Mouse (Mus musculus): Measurements from ENCODE around the gene Rpl10-ps3.
A peak's percentile ranks its signal among the peaks of the same experiment; 100 is the strongest.

The Rpl10-ps3 gene

DNA sequence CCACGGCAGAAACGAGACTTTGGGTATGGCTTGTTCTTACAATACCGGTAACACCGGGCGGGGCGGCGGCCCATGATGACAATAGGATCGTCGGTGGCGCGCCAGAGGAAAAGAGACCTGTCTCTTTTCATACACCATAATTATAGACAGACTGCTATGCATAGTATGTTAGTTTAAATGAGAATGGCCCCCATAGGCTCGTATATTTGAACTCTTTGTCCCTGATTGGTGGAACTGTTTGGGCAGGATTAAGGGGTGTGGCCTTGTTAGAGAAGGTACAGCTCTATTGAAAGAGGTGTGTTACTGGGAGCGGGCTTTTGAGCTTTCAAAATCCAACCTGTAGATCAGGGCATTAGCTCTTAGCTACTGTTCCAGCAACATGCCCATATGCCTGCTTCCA is at the start of gene Rpl10-ps3:
Gene Rpl10-ps3 (minus strand): TSS at position 101 of the 400 bp plus-strand sequence.
- no peak for DNase-seq

GRCm38 (mm10) chr9:50375598-50375997 is 30.8 kb upstream of the Rpl10-ps3 start:
- peak; percentile 33 to 42 for DNase-seq

DNA sequence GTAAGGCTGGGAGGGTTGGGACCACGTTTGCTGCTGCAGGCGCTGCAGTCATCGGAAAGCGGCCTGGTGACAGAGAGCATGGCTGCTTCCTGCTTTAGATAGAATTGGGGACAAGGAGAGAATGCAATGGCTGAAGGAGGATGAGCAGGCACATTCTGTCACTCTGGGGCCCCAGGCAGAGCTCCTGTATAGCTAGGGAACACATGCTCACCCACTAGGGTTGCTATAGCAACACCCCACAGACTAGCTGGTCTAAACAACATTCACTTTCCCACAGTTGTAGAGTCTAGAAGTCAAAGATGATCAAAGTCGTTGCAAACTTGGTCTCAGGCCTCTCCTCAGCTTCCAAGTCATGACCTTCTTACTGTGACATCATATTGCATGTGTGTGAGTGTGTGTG is 29.9 kb upstream of the Rpl10-ps3 start:
- DNase-seq: no peak

DNA sequence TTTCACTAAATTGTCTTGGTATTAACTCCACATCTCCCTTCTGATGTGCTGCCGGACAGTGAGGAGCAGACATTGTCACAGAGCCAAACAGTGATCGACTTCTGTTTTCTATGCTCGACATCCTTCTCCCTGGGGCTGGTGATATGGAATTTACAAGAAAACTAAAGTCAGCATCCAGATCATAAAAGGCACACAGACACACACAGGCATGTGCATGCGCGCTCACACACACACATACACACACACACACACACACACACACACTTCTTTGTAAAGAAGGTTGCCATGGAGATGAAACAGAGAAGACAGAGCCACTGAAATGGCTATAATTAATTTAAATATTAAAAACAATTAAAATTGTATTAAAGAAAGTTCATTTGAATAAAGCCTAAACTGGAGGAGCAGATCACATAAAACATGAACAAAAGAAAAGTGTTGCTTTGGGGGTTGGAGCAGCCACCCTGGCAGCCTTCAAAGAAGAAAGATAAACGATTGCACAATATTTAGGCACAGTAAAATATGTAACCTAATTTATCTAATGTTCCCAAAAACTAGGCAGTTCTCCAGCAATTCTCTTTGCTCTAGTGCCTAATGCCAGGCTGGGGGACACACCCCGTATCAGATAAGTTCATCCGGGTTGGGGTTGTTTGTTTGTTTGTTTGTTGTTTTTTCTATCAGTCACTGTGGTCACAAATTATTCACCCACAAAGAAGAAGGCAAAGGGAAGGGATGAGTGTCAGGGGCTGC is 24.0 kb upstream of the Rpl10-ps3 start:
- DNase-seq: no peak

GRCm38 (mm10) chr9:50365059-50365780 is 20.5 kb upstream of the Rpl10-ps3 start:
- DNase-seq: peak; percentile 59 to 76

DNA sequence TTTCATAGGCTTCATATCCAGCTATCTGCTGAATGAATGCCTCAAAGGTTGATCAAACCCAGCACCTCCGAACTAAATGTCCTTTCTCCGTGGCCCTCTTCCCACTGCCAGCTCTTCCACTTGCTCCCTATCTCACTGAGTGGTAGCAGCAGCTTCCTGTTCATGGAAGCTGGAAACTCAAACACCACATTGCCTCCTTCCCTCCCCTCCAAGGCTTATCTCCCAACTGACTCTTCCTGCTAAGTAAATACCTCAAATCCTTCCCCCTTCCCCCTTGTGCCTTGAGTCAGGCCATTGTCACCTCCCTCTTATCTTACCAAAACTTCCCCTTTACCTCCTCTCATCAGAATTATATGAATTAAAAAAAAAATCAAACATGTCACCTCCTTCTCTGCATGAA is 19.2 kb upstream of the Rpl10-ps3 start:
- no peak for DNase-seq

DNA sequence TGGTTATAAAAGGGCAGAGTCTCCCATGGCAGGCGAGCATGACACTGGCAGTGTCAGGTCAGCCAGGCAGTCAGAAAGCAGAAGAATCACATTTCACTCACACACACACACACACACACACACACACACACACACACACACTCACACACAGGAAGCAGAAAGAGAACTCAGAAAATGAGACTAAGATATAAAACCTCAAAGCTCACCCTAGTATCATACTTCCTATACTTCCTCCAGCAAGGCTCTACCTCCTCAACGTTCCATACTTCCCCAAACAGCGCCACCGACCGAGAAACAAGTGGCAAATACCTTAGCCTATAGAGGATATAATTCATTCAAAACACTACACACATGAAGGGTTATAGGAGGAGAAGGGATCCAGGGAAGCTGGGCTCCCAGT is 18.5 kb upstream of the Rpl10-ps3 start:
- no peak for DNase-seq

DNA sequence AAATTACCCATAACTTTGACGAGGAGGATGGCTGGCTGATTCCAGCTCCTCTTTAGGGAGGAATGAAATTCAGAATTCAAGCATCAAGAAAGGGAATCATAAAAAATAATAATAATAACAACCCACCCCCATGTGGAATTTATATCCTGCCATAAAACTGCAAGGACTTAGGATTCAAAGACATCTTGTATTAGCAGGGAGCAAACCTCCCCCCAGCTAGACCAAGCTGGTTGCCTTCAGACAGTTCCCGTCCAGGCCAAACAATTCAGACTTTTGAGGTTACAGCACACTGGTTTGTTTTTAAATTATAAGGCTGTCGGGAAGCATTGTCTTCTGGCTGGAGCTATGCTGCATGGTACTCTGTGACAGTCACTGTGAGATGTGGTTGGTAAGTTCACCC is 17.8 kb upstream of the Rpl10-ps3 start:
- no peak for DNase-seq

GRCm38 (mm10) chr9:50360370-50360769 is 15.6 kb upstream of the Rpl10-ps3 start:
- DNase-seq: no peak

DNA sequence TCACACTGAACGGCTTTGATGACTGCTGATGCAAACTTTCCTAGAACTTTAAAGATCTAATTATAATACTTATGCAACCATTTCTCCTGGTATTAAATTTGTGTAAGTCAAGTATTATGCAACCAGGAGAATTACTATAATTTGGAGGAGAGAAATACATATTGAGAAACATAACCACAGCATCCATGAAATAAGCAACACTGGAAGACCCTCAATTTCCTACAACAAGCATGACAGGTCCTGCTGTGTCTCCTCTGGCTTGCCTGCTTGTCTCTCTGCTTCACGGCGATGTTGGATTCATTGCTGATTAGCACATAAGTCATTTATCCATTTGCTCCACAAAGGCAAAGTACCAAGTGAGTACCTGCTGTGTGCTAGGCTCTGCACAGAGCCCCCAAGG is 12.6 kb upstream of the Rpl10-ps3 start:
- no peak for DNase-seq

GRCm38 (mm10) chr9:50351746-50352145 is 7.0 kb upstream of the Rpl10-ps3 start:
- DNase-seq: peak; percentile 23 to 54

GRCm38 (mm10) chr9:50350571-50350970 is 5.8 kb upstream of the Rpl10-ps3 start:
- no peak for DNase-seq

DNA sequence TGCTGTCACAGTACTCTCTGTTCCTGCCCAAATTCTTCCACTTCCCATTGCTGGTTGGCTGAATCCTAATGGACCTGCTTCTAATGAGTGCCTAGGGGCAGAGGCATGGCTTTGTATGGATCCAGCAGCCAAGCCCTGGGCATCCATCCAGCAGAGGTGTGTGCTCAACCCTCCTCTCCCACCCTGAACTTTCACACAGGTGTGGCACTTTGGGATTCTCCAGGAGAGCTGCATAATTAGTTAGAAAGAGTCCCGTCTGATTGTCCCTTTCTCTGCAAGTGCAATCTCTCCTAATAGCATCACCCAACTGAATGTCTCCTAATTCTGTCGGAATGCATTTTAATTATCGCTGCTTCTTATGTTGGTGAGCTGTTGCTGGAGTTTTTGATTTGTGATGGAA is 4.4 kb upstream of the Rpl10-ps3 start:
- DNase-seq: peak; percentile 20 to 43

DNA sequence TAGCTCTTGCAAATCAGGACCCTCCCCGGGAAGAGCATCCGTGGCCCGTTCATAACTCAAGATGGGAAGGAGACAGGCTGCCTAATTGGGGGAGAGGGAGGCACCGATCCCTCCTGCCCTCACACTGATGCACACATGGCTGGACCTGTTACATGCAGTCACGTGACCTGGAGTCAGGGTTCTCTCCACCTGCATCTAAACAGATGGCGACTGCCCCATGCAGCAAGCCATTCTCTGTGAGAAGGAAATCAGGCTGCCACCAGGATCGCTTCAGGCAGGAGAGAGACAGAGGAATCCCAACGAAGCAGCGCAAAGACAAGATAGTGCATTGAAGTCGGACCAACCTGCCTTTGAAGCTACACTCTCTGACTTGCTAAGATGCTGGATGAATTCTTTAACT is 3.5 kb upstream of the Rpl10-ps3 start:
- DNase-seq: no peak

DNA sequence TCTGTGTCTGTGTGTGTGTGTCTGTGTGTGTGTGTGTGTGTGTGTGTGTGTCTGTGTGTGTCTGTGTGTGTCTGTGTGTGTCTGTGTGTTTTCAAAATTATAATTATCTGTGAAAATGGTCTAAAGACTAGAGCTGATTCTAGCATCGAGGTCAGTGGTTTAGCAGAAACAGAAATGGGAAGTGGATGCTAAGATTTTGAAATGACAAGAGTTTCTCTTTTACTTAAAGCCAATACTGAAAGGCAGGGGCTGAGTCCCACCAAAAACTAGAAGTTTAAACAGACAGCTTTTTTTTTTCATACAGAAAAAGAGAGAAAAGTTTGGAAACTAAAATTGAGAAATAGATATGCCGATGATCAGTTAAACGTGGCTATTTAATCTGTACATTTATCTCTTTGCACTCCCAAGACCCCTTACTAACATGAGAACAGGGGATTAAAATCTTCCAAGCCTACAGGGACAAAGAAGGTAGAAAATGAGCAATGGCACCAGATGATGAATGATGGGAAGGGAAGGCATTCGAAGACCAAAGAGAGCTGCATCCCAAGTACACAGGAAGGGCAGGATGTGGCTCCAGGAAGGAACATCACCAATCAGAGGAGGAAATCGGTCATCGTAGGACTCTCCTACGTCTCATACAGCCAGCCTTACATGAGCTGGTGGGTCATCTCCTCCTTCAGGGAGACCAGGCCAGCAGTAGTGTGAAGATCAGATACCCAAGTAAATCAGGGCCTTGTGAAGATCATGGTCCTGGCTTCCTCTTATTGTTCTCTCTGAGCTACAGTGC is 9.0 kb downstream of the Rpl10-ps3 start:
- DNase-seq: peak; percentile 20 to 47

GRCm38 (mm10) chr9:50333413-50333812 is 11.4 kb downstream of the Rpl10-ps3 start:
- DNase-seq: peak; percentile 52 to 79

- no peak for DNase-seq
Measured at GRCm38 (mm10) chr9:50324355-50325225, 20.2 kb downstream of the Rpl10-ps3 start.

GRCm38 (mm10) chr9:50320729-50321128 is 24.0 kb downstream of the Rpl10-ps3 start:
- no peak for DNase-seq

DNA sequence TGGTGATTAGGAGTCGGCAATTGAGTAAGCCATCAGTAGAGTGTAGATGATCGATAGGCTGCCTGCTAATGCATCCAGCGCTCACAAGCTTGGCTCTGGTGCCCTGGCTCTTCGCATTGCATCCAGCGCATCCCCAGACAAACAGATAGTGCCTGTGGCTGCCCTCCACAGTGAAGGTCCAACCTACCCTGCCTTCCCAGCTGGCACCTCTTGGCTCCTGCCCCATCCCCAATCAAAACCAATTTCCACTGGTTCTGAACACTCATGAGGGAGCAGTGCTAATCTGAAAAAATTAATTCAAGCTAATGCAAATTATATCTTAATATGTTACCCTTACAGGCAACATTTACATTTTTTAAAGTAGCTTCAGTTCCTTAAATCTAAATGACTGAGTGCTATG is 25.3 kb downstream of the Rpl10-ps3 start:
- no peak for DNase-seq

GRCm38 (mm10) chr9:50317299-50317698 is 27.5 kb downstream of the Rpl10-ps3 start:
- no peak for DNase-seq

DNA sequence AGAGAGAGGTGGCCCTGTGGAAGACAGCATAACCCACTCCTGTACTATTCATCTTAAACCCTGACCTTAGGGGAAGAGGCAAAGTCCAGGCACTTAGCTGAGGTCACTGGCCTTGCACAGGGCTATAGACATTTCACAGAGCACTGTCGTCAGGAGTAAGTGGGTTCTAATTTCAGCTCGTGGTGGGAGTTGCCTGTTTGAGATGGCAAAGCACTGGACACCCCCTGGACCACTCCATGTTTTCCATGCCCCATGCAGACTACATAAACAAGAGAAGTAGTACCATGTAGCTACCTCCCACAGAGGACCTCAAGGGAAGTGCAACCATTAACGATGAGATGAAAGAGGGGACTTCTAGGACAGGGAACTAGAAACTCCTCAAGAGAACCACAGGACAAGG is 29.1 kb downstream of the Rpl10-ps3 start:
- no peak for DNase-seq

- DNase-seq: no peak
Measured at GRCm38 (mm10) chr9:50311036-50311545, 33.7 kb downstream of the Rpl10-ps3 start.

All from kidney, postnatal 36 days (tissue).